Mouse (Mus musculus): ENCODE results near the gene Tmem79. TPM values are rescaled to one million over a fixed set of nuclear protein-coding genes. Genes with fewer than 3 reads are reported as not detected.

Gene Tmem79
- polyA plus RNA-seq, 1 experiment from 2014 or later = 1.6 TPM

GRCm38 (mm10) chr3:88339006-88339405 is 3.1 kb upstream of the Tmem79 start:
- Histone ChIP-seq H3K36me3 (peaks cover 33% of the 10 kb centered on the region), H3K4me2 (peak overlapping the region; percentile 75), H3K9me3 (no peaks in the 10 kb centered on the region), H3K27ac (replicated peaks) (0 out of 2 replicates have a peak overlapping the region, but pooled peaks have one; percentile 31), H3K9ac (peak overlapping the region; percentile 11; the same call in 1 of the 2 replicates), H3K4me1 (peaks cover 40% of the 10 kb centered on the region), H3K4me3 (0 out of 2 replicates have a peak overlapping the region, but pooled peaks have one; percentile 10), H3K27me3 (replicated peaks) (no peaks in the 10 kb centered on the region)
- 62% methylated on average over 3 of the region's 3 CpGs for WGBS
- no peak for ATAC-seq (ENCODE audit: extremely low read depth, insufficient number of reproducible peaks, low FRiP score, low TSS enrichment)

DNA sequence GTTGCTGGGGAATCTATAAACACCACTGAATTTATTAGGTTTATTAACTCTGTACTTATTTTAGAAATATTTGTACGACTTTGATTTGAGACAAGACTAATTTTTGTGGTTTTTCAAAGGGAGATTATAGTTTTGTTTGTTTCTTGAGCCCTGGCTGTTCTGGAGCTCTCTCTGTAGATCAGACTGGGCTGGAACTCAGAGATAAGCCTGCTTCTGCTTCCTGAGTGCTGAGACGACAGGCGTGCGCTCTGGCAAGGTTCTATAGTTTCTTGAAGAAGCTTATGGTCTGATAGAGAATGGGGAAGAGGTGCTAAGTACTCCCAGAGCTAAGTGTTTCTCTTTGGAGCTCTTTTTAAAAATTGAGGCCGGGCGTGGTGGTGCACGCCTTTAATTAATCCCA is 2.4 kb upstream of the Tmem79 start:
- no peak overlapping the region for H3K27ac ChIP-seq (replicated peaks)
- H3K9ac ChIP-seq = no peak overlapping the region
- H3K4me3 ChIP-seq = peak overlapping the region; percentile 7; the same call in 1 of the 2 replicates
- H3K4me1 ChIP-seq = peaks cover 46% of the 10 kb centered on the region
- peak overlapping the region; percentile 75; the same call in 1 of the 2 replicates for H3K4me2 ChIP-seq
- H3K27me3 ChIP-seq (replicated peaks) = no peaks in the 10 kb centered on the region
- no peak for ATAC-seq (ENCODE audit: extremely low read depth, insufficient number of reproducible peaks, low FRiP score, low TSS enrichment)
- WGBS = 82% methylated on average over 7 of the region's 7 CpGs
- H3K9me3 ChIP-seq = no peaks in the 10 kb centered on the region
- peaks cover 26% of the 10 kb centered on the region for H3K36me3 ChIP-seq

- WGBS = 46% methylated on average over 11 of the region's 11 CpGs
- Histone ChIP-seq H3K9ac (peak overlapping the region; percentile 73), H3K4me1 (peaks cover 46% of the 10 kb centered on the region), H3K36me3 (peaks cover 17% of the 10 kb centered on the region), H3K9me3 (no peaks in the 10 kb centered on the region), H3K27me3 (replicated peaks) (no peaks in the 10 kb centered on the region; the same call in 1 of the 2 replicates), H3K27ac (replicated peaks) (peak overlapping the region; percentile 96), H3K4me2 (peak overlapping the region; percentile 75), H3K4me3 (peak overlapping the region; percentile 73)
- ATAC-seq (ENCODE audit: extremely low read depth, insufficient number of reproducible peaks, low FRiP score, low TSS enrichment) = peak; percentile 35
Measured at GRCm38 (mm10) chr3:88337367-88338020, 1.5 kb upstream of the Tmem79 start.

DNA sequence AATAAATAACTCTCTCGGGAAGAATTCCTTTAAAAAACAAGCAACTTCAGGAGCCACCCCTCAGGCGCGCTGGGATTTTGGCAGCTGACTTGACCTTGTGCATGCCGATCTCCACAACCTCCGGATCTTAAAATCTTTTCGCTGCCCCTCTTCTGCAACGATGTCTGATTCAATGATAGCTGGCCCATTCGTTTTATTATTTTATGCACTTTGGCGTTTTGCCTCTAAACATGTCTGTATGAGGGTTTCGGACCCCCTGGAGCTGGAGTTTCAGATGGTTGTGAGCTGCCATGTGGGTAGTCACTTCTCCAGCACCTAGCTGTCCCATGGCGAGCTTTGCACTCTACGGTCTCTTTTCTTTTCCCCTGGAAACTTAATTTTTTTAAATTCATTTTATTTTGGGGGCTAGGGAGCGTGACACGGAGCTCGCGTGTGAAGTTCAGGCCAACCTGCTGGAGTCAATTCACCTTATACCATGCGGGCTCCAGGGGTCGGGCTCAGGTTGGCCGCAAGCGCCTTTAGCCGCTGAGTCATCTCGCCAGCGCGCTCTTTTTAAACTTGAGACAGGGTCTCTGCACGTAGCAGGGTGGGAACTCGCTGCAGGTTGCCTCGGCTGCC is 403 bp downstream of the Tmem79 start:
- H3K4me3 ChIP-seq = peak overlapping the region; percentile 73
- H3K36me3 ChIP-seq = peaks cover 7% of the 10 kb centered on the region
- peaks cover 44% of the 10 kb centered on the region for H3K4me1 ChIP-seq
- H3K9me3 ChIP-seq = no peaks in the 10 kb centered on the region
- peak overlapping the region; percentile 92 for H3K9ac ChIP-seq
- peak; percentile 25; the same call in 1 of the 2 replicates for ATAC-seq (ENCODE audit: extremely low read depth, insufficient number of reproducible peaks, low FRiP score, low TSS enrichment)
- peak overlapping the region; percentile 75 for H3K4me2 ChIP-seq
- H3K27ac ChIP-seq (replicated peaks) = peak overlapping the region; percentile 96
- H3K27me3 ChIP-seq (replicated peaks) = no peaks in the 10 kb centered on the region; the same call in 1 of the 2 replicates
- under 1% methylated on average over 27 of the region's 27 CpGs for WGBS

GRCm38 (mm10) chr3:88334902-88335435 is 979 bp downstream of the Tmem79 start:
- H3K27me3 ChIP-seq (replicated peaks) = no peaks in the 10 kb centered on the region; the same call in 1 of the 2 replicates
- H3K9me3 ChIP-seq = no peaks in the 10 kb centered on the region
- peak overlapping the region; percentile 96 for H3K27ac ChIP-seq (replicated peaks)
- peak overlapping the region; percentile 92 for H3K9ac ChIP-seq
- peaks cover 8% of the 10 kb centered on the region for H3K36me3 ChIP-seq
- peak overlapping the region; percentile 75 for H3K4me2 ChIP-seq
- no peak for ATAC-seq (ENCODE audit: extremely low read depth, insufficient number of reproducible peaks, low FRiP score, low TSS enrichment)
- peak overlapping the region; percentile 73 for H3K4me3 ChIP-seq
- WGBS = 39% methylated on average over 3 of the region's 3 CpGs
- peaks cover 44% of the 10 kb centered on the region for H3K4me1 ChIP-seq

- Histone ChIP-seq H3K9ac (peak overlapping the region; percentile 58), H3K4me2 (peak overlapping the region; percentile 75), H3K4me3 (no peak overlapping the region), H3K9me3 (no peaks in the 10 kb centered on the region), H3K36me3 (peaks cover 16% of the 10 kb centered on the region), H3K4me1 (peaks cover 41% of the 10 kb centered on the region), H3K27ac (replicated peaks) (no peak overlapping the region), H3K27me3 (replicated peaks) (no peaks in the 10 kb centered on the region; the same call in 1 of the 2 replicates)
- WGBS = 42% methylated on average over 12 of the region's 12 CpGs
- ATAC-seq (ENCODE audit: extremely low read depth, insufficient number of reproducible peaks, low FRiP score, low TSS enrichment) = no peak
Measured at GRCm38 (mm10) chr3:88334029-88334658, 1.8 kb downstream of the Tmem79 start.

GRCm38 (mm10) chr3:88331282-88331681 is 4.7 kb downstream of the Tmem79 start:
- peaks cover 20% of the 10 kb centered on the region for H3K4me1 ChIP-seq
- no peaks in the 10 kb centered on the region for H3K9me3 ChIP-seq
- H3K27me3 ChIP-seq (replicated peaks) = no peaks in the 10 kb centered on the region; the same call in 1 of the 2 replicates
- peaks cover 36% of the 10 kb centered on the region for H3K36me3 ChIP-seq
- no peak overlapping the region for H3K27ac ChIP-seq (replicated peaks)
- H3K4me2 ChIP-seq = no peak overlapping the region
- no peak overlapping the region for H3K9ac ChIP-seq
- 24% methylated on average over 2 of the region's 2 CpGs for WGBS
- H3K4me3 ChIP-seq = no peak overlapping the region
- no peak for ATAC-seq (ENCODE audit: extremely low read depth, insufficient number of reproducible peaks, low FRiP score, low TSS enrichment)

- H3K9me3 ChIP-seq = no peaks in the 10 kb centered on the region
- no peak overlapping the region for H3K4me2 ChIP-seq
- peaks cover 20% of the 10 kb centered on the region for H3K4me1 ChIP-seq
- no peak overlapping the region for H3K4me3 ChIP-seq
- H3K27ac ChIP-seq (replicated peaks) = no peak overlapping the region
- no peak for ATAC-seq (ENCODE audit: extremely low read depth, insufficient number of reproducible peaks, low FRiP score, low TSS enrichment)
- H3K27me3 ChIP-seq (replicated peaks) = no peaks in the 10 kb centered on the region; the same call in 1 of the 2 replicates
- peaks cover 38% of the 10 kb centered on the region for H3K36me3 ChIP-seq
- WGBS = 73% methylated on average over 5 of the region's 5 CpGs
- no peak overlapping the region for H3K9ac ChIP-seq
Measured at GRCm38 (mm10) chr3:88328956-88329355, 7.0 kb downstream of the Tmem79 start.

- Histone ChIP-seq H3K9me3 (no peaks in the 10 kb centered on the region), H3K27me3 (replicated peaks) (no peaks in the 10 kb centered on the region), H3K4me3 (peak within 1 kb of the TSS; percentile 85), H3K27ac (replicated peaks) (peak within 1 kb of the TSS; percentile 63), H3K4me1 (peaks cover 14% of the 10 kb centered on the region), H3K36me3 (peaks cover 76% of the 10 kb centered on the region), H3K9ac (peak within 1 kb of the TSS; percentile 92), H3K4me2 (peak within 1 kb of the TSS; percentile 94)
- ATAC-seq (ENCODE audit: extremely low read depth, insufficient number of reproducible peaks, low FRiP score, low TSS enrichment) = peak; percentile 73; the same call in 1 of the 2 replicates
- WGBS = under 1% methylated on average over 10 of the region's 10 CpGs
Measured at GRCm38 (mm10) chr3:88324951-88325405, 11.0 kb downstream of the Tmem79 start, which contains the start of gene Glmp. Gene Glmp (plus strand): TSS chr3:88325023.

GRCm38 (mm10) chr3:88299172-88299571 is 36.8 kb downstream of the Tmem79 start:
- Histone ChIP-seq H3K4me2 (peak overlapping the region; percentile 86), H3K27me3 (replicated peaks) (no peaks in the 10 kb centered on the region), H3K36me3 (peaks cover 52% of the 10 kb centered on the region), H3K27ac (replicated peaks) (no peak overlapping the region), H3K4me3 (no peak overlapping the region), H3K9ac (no peak overlapping the region), H3K4me1 (peaks cover 27% of the 10 kb centered on the region), H3K9me3 (no peaks in the 10 kb centered on the region)
- ATAC-seq (ENCODE audit: extremely low read depth, insufficient number of reproducible peaks, low FRiP score, low TSS enrichment) = no peak
- WGBS = 70% methylated on average over 1 of the region's 1 CpGs
